Mouse (Mus musculus): ENCODE data around the gene Prkca.

GRCm38 (mm10) chr11:108233015-108233414, 110.7 kb downstream of the Prkca start:
- TF ChIP-seq POLR2A (IDR thresholded peaks at IDR 0.05; ENCODE audit: extremely low read depth, insufficient read depth, low read length) (no peak), CTCF (IDR thresholded peaks at IDR 0.05; ENCODE audit: extremely low read depth, insufficient read depth, low read length) (no peak)
